ENCODE assay signal across 12 mouse cellular contexts in genomic region chr2:158616296-158616695, GRCm38 (mm10). TPM values are rescaled to one million over a fixed set of nuclear protein-coding genes. Genes with fewer than 3 reads are reported as not detected.
DNase-seq lines count a peak whose midpoint lies in the region; ATAC-seq lines count a peak whose summit lies in the region.
"Had no signal": no experiment of that assay in that cellular context is flagged by ENCODE, and none has a peak within 500 bp of the region (broad histone marks: within the 10 kb centered on the region; RNA-seq: fewer than 3 reads in every experiment).

No protein-coding gene starts in this region.

- peak; percentile 51 for ATAC-seq in forebrain, embryonic 14.5 days
- ATAC-seq in limb, embryonic 13.5 days (ENCODE audit: low FRiP score, low read depth), result no peak

- peak overlapping the region; percentile 55 for H3K4me2 ChIP-seq in forebrain, embryonic 14.5 days (ENCODE audit: low read length)
- H3K4me2 ChIP-seq in limb, embryonic 13.5 days (replicated peaks), result 0 out of 2 replicates have a peak overlapping the region, but pooled peaks have one; percentile 14

- intact Hi-C loops in heart, postnatal 14 days (cut with DNase I), result no loop called here

- DNase-seq in right cerebral cortex, adult 18-20 months, result peak; percentile 51
- no peak for DNase-seq in right cerebral cortex, postnatal 25 days
- peak; percentile 79 for DNase-seq in forebrain, embryonic 14.5 days (ENCODE audit: low spot score)
- DNase-seq in layer of hippocampus, adult 11-12 months (ENCODE audit: low spot score), result no peak
- no peak for DNase-seq in kidney, adult 11 months
- DNase-seq in heart, postnatal 14 days, result no peak
- DNase-seq in lung, postnatal 25 days (ENCODE audit: low spot score), result no peak
- DNase-seq: adrenal gland, adult 8-10 months; cerebellum, adult 9-10 months had no signal

- peak overlapping the region; percentile 47 for H3K4me3 ChIP-seq in forebrain, embryonic 14.5 days (ENCODE audit: low read depth, low read length)
- H3K4me3 ChIP-seq in limb, embryonic 13.5 days, result no peak overlapping the region; the same call in 1 of the 2 replicates

- H3K27ac ChIP-seq in forebrain, embryonic 14.5 days (ENCODE audit: low read depth, low read length), result peak overlapping the region; percentile 71
- no peak overlapping the region for H3K27ac ChIP-seq in limb, embryonic 13.5 days

- peaks cover 61% of the 10 kb centered on the region for H3K27me3 ChIP-seq in forebrain, embryonic 14.5 days (replicated peaks; ENCODE audit: control insufficient read depth, insufficient read depth, low read length)
- H3K27me3 ChIP-seq in limb, embryonic 13.5 days, result peaks cover 99% of the 10 kb centered on the region

- H3K9me3 ChIP-seq in forebrain, embryonic 14.5 days (replicated peaks; ENCODE audit: control insufficient read depth, low read length), result no peaks in the 10 kb centered on the region
- H3K9me3 ChIP-seq in limb, embryonic 13.5 days, result no peaks in the 10 kb centered on the region

- 2% methylated on average over 12 of the region's 12 CpGs for WGBS in forebrain, embryonic 14.5 days
- WGBS in limb, embryonic 13.5 days, result under 1% methylated on average over 12 of the region's 12 CpGs

- peak overlapping the region; percentile 85 for H3K9ac ChIP-seq in forebrain, embryonic 14.5 days (ENCODE audit: low read length)
- H3K9ac ChIP-seq in limb, embryonic 13.5 days, result no peak overlapping the region

- H3K36me3 ChIP-seq in forebrain, embryonic 14.5 days (ENCODE audit: control insufficient read depth, insufficient read depth, low read length), result 0 out of 2 replicates have a peak, but pooled peaks cover 4% of the 10 kb centered on the region
- H3K36me3 ChIP-seq in limb, embryonic 13.5 days, result no peaks in the 10 kb centered on the region

- H3K4me1 ChIP-seq in forebrain, embryonic 14.5 days (ENCODE audit: control insufficient read depth, insufficient read depth, low read length), result no peaks in the 10 kb centered on the region
- peaks cover 28% of the 10 kb centered on the region for H3K4me1 ChIP-seq in limb, embryonic 13.5 days

RNA-seq across cellular contexts. Expression of gene Slc32a1, which starts 5.7 kb away (rescaled TPM):
- 4.6 and 6.4 TPM in 2 replicates for polyA plus RNA-seq in forebrain, embryonic 14.5 days (2014; fragmentation: Nextera tagmentation; extraction: Ambion mirVana)
- not detected in 2 replicates for polyA plus RNA-seq in limb, embryonic 13.5 days (2015; fragmentation: Nextera tagmentation; extraction: Ambion mirVana)
- not detected for total RNA-seq in heart, postnatal 14 days (2021)
- total RNA-seq: liver, adult 2 months had no signal
- polyA plus RNA-seq: heart, postnatal 0 days; liver, adult 2 months had no signal

RNA-seq across cellular contexts. Expression of gene Actr5, which starts 8.4 kb away (rescaled TPM):
- polyA plus RNA-seq in forebrain, embryonic 14.5 days (2014; fragmentation: Nextera tagmentation; extraction: Ambion mirVana), result 10.4 and 12.8 TPM in 2 replicates
- 12.4 and 14.1 TPM in 2 replicates for polyA plus RNA-seq in limb, embryonic 13.5 days (2015; fragmentation: Nextera tagmentation; extraction: Ambion mirVana)
- 1 to 10 TPM; 6.9 to 8.9 TPM for total RNA-seq in heart, postnatal 14 days (2021)

RNA-seq across cellular contexts. Expression of gene Ppp1r16b, which starts 48.9 kb away (rescaled TPM):
- 12.4 and 18.4 TPM in 2 replicates for polyA plus RNA-seq in forebrain, embryonic 14.5 days (2014; fragmentation: Nextera tagmentation; extraction: Ambion mirVana)
- 3.5 and 4.0 TPM in 2 replicates for polyA plus RNA-seq in limb, embryonic 13.5 days (2015; fragmentation: Nextera tagmentation; extraction: Ambion mirVana)
- 10 to 100 TPM; 17.0 to 20.2 TPM for total RNA-seq in heart, postnatal 14 days (2021)

Comparison
In these comparisons a context has a peak if more than half of its experiments do, and no peak if none do; other contexts are left out.
1. DNase-seq: peak in right cerebral cortex, adult 18-20 months (single experiment) and forebrain, embryonic 14.5 days (single experiment); none in right cerebral cortex, postnatal 25 days (single experiment), layer of hippocampus, adult 11-12 months (single experiment), kidney, adult 11 months (single experiment), heart, postnatal 14 days (0 of 2) and lung, postnatal 25 days (single experiment).